Mouse (Mus musculus) olfactory bulb, adult 2 months (tissue): ENCODE data around the gene Myo9a. TPM values are rescaled to one million over a fixed set of nuclear protein-coding genes. Genes with fewer than 3 reads are reported as not detected.

ENCODE experiments used
- H3K27ac ChIP-seq: fragments of 200-500 bp; 2 replicates; pipeline ENCODE4 v1.5.1; 2012; ENCODE audit warnings: low read depth, low read length; ENCODE audit not compliant: insufficient read depth
- H3K4me1 ChIP-seq: fragments of 200-500 bp; 2 replicates; pipeline ENCODE4 v1.6.1; 2012; ENCODE audit warnings: low read length; ENCODE audit not compliant: control insufficient read depth, insufficient read depth
- H3K4me3 ChIP-seq: fragments of 200-500 bp; 2 replicates; pipeline ENCODE4 v1.5.1; 2012; ENCODE audit warnings: mild to moderate bottlenecking, low read depth, low read length, moderate library complexity; ENCODE audit not compliant: insufficient read depth
- CTCF ChIP-seq: fragments of 200-500 bp; IDR thresholded peaks from 2 replicates; pipeline ENCODE4 v1.5.1; 2012; ENCODE audit warnings: low read depth, mild to moderate bottlenecking, low read length, moderate library complexity; ENCODE audit not compliant: insufficient read depth
- POLR2A ChIP-seq: fragments of 200-500 bp; IDR thresholded peaks from 2 replicates; pipeline ENCODE4 v1.6.1; 2012; ENCODE audit warnings: mild to moderate bottlenecking, low read depth, low read length, moderate library complexity; ENCODE audit not compliant: insufficient read depth
- WGBS: fragments of 180-500 bp; shearing (Covaris S2); methylation state at CpG from one replicate; pipeline ENCODE4 v1.1.7; 2018; 5-methylcytosine and 5-hydroxymethylcytosine counted together
- polyA plus RNA-seq: library from polyadenylated mRNA; stranded (reverse); fragments of >200 nt; gene quantifications from 2 replicates; pipeline ENCODE4 v1.2.4, GENCODE M21; 2012; ENCODE audit warnings: low replicate concordance; ENCODE audit not compliant: missing spikeins, insufficient read depth, insufficient read length

The Myo9a gene
- 25.2 TPM in 1 of 2 replicates, not detected in the other for polyA plus RNA-seq

DNA sequence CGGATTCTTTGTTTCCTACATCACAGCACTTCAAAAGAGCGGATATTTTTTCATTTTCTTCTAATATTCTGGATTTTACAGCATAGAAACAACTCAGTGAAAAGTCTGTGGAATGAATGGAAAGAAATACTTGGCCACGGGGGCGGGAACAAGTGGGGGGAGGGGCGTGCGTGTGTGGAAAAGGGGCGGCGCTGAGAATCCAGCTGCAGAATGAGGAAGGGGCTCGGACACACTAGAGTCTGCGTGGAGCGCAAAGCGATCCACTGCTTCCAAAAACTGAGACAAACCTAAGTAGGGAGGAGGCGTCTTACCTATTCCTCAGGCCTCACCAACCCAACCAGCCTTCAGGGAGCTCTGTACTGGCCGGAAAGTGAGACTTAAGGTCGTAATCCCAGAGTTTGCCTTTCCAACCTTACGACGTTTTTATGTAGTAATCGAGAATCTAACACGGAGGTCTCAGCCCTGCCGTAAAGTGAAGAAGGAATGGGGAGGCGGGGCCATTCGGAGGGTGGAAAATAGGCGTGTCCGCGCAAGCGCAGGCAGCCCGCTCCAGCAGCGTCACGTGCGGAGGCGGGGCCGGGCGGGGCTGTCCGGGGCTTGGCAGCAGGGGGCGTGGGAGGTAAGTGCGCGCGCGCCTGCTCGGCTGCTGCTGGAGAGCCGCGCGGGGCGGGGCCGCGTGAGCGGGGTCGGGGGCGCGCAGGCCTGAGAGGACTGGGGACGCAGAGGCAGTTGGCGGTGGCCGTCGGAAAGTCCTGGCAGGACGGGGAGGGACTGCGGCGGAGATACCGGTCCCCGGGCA lies at the start of gene Myo9a, which contains the start of gene Senp8:
Gene Myo9a (plus strand): TSS at position 630 of the 799 bp plus-strand sequence.
Gene Senp8 (minus strand): TSS at position 444 of the 799 bp plus-strand sequence.
- peak within 1 kb of the TSS; percentile 90 for H3K27ac ChIP-seq
- H3K4me3 ChIP-seq, result peak within 1 kb of the TSS; percentile 93
- TF ChIP-seq CTCF (0 out of 2 replicates have a peak, but pooled peaks have one; percentile 6), POLR2A (peak; percentile 26; the same call in 1 of the 2 replicates)
- 1% methylated on average over 59 of the region's 59 CpGs for WGBS
- H3K4me1 ChIP-seq, result peaks cover 5% of the 10 kb centered on the region; the same call in 1 of the 2 replicates

DNA sequence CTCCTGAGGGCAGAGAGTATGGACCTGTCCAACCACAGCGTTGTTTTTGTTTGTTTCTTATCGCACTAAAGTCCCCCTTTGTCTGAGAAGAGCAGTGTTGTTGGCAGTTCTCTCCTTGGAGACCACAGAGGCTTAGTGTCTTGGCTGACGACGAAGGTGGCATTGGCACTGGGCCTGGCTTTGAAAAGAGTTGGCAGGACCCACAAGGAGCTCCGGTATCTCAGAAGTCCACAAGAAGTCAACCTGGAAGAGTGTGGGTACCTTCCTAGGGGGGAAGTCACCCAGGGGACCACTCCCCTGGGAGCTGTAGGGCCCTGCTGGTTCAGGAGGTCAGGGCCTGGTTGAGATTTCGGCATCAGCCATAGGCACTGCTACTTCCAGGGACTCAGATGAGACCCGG lies 49.6 kb upstream of the Myo9a start:
- no peaks in the 10 kb centered on the region; the same call in 1 of the 2 replicates for H3K4me1 ChIP-seq
- H3K27ac ChIP-seq, result no peak overlapping the region
- 67% methylated on average over 7 of the region's 7 CpGs for WGBS
- no peak for TF ChIP-seq CTCF
- TF ChIP-seq POLR2A, result no peak
- H3K4me3 ChIP-seq, result no peak overlapping the region

GRCm38 (mm10) chr9:59703099-59703498 lies 47.6 kb upstream of the Myo9a start:
- no peaks in the 10 kb centered on the region; the same call in 1 of the 2 replicates for H3K4me1 ChIP-seq
- no peak overlapping the region for H3K27ac ChIP-seq
- no peak for TF ChIP-seq POLR2A
- TF ChIP-seq CTCF, result no peak
- 81% methylated on average over 6 of the region's 6 CpGs for WGBS
- no peak overlapping the region for H3K4me3 ChIP-seq

DNA sequence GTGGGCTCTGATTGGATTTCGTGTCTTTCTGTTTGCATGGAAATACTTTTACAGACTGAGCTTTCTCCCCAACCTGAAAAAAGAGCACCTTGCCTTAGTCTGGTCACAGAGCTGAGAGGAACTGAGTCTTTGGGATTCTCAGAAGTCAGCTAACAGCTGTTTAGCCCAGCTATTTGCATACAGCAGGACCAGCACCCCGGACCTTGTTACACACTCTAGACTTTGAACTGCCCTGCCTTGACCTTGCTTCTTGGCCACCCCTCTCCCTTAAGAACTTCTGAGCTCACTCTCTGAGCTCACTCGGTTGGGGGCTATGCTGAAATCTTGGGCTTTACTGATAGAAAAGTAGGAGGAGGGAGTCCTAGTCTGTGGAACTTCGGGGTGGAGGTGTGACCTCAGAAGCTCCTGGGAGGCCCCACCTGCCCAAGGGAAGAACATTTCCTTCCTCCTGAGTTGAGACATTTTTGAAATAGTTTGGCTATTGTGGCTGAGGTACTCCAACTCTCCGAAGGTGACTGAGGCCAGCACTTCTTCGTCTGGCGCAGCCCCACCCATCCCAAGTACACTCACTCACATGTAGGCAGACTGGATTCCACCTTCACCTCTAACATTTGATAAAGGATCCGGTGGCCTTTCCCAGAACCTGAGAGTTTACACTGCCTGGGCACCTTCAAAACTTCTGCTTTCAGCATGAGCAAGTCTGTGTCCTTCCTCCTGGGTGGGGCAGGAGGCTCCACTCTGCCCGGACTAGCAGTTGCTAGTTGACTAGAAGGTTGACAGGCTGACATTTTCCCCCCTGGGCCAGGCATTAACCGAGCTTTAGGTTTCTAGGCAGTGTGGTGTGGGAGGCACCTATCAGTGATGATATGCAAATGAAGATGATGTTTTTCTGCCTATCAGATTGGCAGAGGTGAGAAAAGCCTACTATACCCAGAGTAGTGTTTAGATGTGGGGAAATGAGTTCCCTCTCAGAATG lies 43.6 kb upstream of the Myo9a start:
- H3K4me3 ChIP-seq, result no peak overlapping the region
- WGBS, result 76% methylated on average over 10 of the region's 10 CpGs

DNA sequence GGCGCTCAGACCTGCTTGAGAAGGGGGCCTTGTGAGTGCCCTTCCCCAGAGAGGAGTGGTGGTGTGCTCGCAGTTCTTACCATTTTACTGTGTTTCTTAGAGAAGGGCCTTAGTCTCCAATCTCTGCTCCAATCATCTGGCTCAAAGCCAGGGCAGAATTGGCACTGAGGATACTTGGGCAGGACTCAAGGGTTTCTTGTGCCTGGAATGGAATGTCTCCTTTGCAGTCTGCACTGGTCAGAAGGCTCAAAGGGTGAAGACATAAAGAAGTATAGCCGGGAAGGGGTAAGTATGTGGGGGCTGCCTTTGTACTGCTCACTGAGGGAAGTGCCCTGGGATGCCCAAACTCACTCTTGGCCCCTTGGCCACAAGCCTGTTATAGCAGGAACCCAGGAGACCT lies 41.5 kb upstream of the Myo9a start:
- Histone ChIP-seq H3K27ac (no peak overlapping the region), H3K4me1 (no peaks in the 10 kb centered on the region), H3K4me3 (no peak overlapping the region)
- 67% methylated on average over 3 of the region's 3 CpGs for WGBS
- no peak for TF ChIP-seq POLR2A
- no peak for TF ChIP-seq CTCF

More for the DNA sequence above, 43.6 kb upstream of the Myo9a start:
- TF ChIP-seq POLR2A, result no peak
- TF ChIP-seq CTCF, result no peak
- Histone ChIP-seq H3K27ac (no peak overlapping the region), H3K4me1 (no peaks in the 10 kb centered on the region; the same call in 1 of the 2 replicates)

GRCm38 (mm10) chr9:59716275-59716898 lies 34.3 kb upstream of the Myo9a start:
- Histone ChIP-seq H3K4me1 (no peaks in the 10 kb centered on the region), H3K27ac (no peak overlapping the region), H3K4me3 (no peak overlapping the region)
- TF ChIP-seq CTCF (no peak), POLR2A (no peak)
- WGBS, result 68% methylated on average over 7 of the region's 7 CpGs

- TF ChIP-seq POLR2A, result no peak
- TF ChIP-seq CTCF, result no peak
- H3K4me3 ChIP-seq, result no peak overlapping the region
These were observed 32.5 kb upstream of the Myo9a start for GRCm38 (mm10) chr9:59718237-59718636.

DNA sequence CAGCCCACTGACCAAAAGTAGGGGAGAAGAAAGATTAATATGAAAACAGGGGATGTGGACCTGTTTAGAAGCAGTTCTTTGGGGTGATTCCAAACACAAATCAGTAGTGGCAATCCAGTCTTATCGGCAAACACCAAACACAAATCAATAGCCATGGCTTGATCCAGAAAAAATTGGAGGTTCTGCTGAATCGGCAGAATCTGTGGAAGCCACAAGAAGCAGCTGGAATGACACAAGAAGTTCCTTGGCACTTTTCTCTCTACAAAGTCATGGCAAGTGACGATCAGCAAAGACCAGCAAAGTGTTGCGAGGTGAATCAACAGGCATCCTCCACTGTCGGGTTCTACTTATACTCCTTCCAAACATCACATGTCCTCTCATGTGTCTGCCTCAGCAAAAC lies 29.6 kb upstream of the Myo9a start:
- 88% methylated on average over 5 of the region's 5 CpGs for WGBS
- Histone ChIP-seq H3K27ac (no peak overlapping the region), H3K4me3 (no peak overlapping the region), H3K4me1 (peaks cover 9% of the 10 kb centered on the region)
- TF ChIP-seq CTCF (no peak), POLR2A (no peak)

More at GRCm38 (mm10) chr9:59718237-59718636, 32.5 kb upstream of the Myo9a start:
- Histone ChIP-seq H3K27ac (no peak overlapping the region), H3K4me1 (peaks cover under 1% of the 10 kb centered on the region)
- WGBS, result 73% methylated on average over 4 of the region's 4 CpGs
